Mouse (Mus musculus) kidney, embryonic 15.5 days (tissue): Measurements from ENCODE around the gene Gng10. TPM values are rescaled to one million over a fixed set of nuclear protein-coding genes. Genes with fewer than 3 reads are reported as not detected.

ENCODE experiments used
- ATAC-seq: fragments of 200-750 bp; cut with Nextera tagmentation; replicated peaks from 2 replicates; pipeline ENCODE4 v1.8.0; 2017; ENCODE audit warnings: moderate TSS enrichment; ENCODE audit not compliant: low FRiP score
- H3K27ac ChIP-seq: fragments of 300-500 bp; sonication (generic); 2 replicates; pipeline ENCODE4 v1.5.1; 2015; ENCODE audit warnings: mild to moderate bottlenecking, inconsistent platforms
- H3K27me3 ChIP-seq: fragments of 300-500 bp; sonication (generic); 2 replicates; pipeline ENCODE4 v1.6.1; 2015; ENCODE audit warnings: inconsistent platforms
- H3K36me3 ChIP-seq: fragments of 300-500 bp; sonication (generic); 2 replicates; pipeline ENCODE4 v1.6.1; 2015; ENCODE audit warnings: inconsistent platforms
- H3K4me1 ChIP-seq: fragments of 300-500 bp; sonication (generic); 2 replicates; pipeline ENCODE4 v1.6.1; 2015; ENCODE audit warnings: inconsistent platforms
- H3K4me2 ChIP-seq: fragments of 300-500 bp; sonication (generic); 2 replicates; pipeline ENCODE4 v1.6.1; 2015; ENCODE audit warnings: moderate library complexity, mild to moderate bottlenecking, inconsistent platforms
- H3K4me3 ChIP-seq: fragments of 300-500 bp; sonication (generic); replicated peaks from 2 replicates; pipeline ENCODE4 v1.5.1; 2015; ENCODE audit warnings: mild to moderate bottlenecking, inconsistent platforms
- H3K9ac ChIP-seq: fragments of 300-500 bp; sonication (generic); 2 replicates; pipeline ENCODE4 v1.6.1; 2015; ENCODE audit warnings: mild to moderate bottlenecking, inconsistent platforms
- H3K9me3 ChIP-seq: fragments of 300-500 bp; sonication (generic); replicated peaks from 2 replicates; pipeline ENCODE4 v1.6.1; 2016; ENCODE audit warnings: inconsistent platforms
- WGBS: fragments of 180-500 bp; shearing (Covaris S2); methylation state at CpG from one replicate; pipeline ENCODE4 v1.1.7; 2015; ENCODE audit warnings: mixed read lengths; 5-methylcytosine and 5-hydroxymethylcytosine counted together
- polyA plus RNA-seq: library from polyadenylated mRNA; unstranded; fragments of >200 nt; fragmentation: Nextera tagmentation; extraction: Ambion mirVana; gene quantifications from 2 replicates; pipeline ENCODE4 v1.2.1, GENCODE M21; 2015

Gng10 gene
- polyA plus RNA-seq, 1 experiment from 2014 or later: 101 TPM

- Histone ChIP-seq H3K36me3 (no peaks in the 10 kb centered on the region), H3K9ac (no peak overlapping the region), H3K4me2 (no peak overlapping the region), H3K27me3 (no peaks in the 10 kb centered on the region), H3K27ac (no peak overlapping the region), H3K4me1 (no peaks in the 10 kb centered on the region), H3K9me3 (no peaks in the 10 kb centered on the region), H3K4me3 (no peak overlapping the region)
- WGBS: 67% methylated on average over 1 of the region's 1 CpGs
- no peak for ATAC-seq
Measured at GRCm38 (mm10) chr4:59089391-59089790, 54.5 kb downstream of the Gng10 start.

Other genes with a start within 250 kb of the Gng10 start
- gene Olfr267, start 247.4 kb upstream of the Gng10 start, polyA plus RNA-seq: not detected in 2 replicates
- gene Ecpas, start 122.3 kb upstream of the Gng10 start, polyA plus RNA-seq: 27.8 and 31.0 TPM in 2 replicates
- 0.74 and 0.84 TPM in 2 replicates for gene Zkscan16, start 91.5 kb upstream of the Gng10 start, polyA plus RNA-seq
- gene Ptgr1, start 48.0 kb upstream of the Gng10 start, polyA plus RNA-seq: 22.2 and 24.6 TPM in 2 replicates
- gene Dnajc25, start 40.0 kb upstream of the Gng10 start, polyA plus RNA-seq: 10.2 and 10.9 TPM in 2 replicates
- 14.4 and 15.2 TPM in 2 replicates for gene Gm20503, start 31.9 kb upstream of the Gng10 start, polyA plus RNA-seq
- gene AI481877, start 103.9 kb downstream of the Gng10 start, polyA plus RNA-seq: not detected in 2 replicates
- gene Ugcg, start 154.2 kb downstream of the Gng10 start, polyA plus RNA-seq: 7.6 and 8.0 TPM in 2 replicates